Mouse (Mus musculus) megakaryocyte, embryonic 14.5 days (primary cell): Measurements from ENCODE around the gene Rpl13.

Experiments
- FLI1 ChIP-seq: IDR thresholded peaks from 2 replicates; pipeline ENCODE4 v1.6.1; 2012; ENCODE audit warnings: low read length, inconsistent platforms, mixed read lengths
- GATA1 ChIP-seq: IDR thresholded peaks from 3 replicates; pipeline ENCODE4 v1.6.1; 2012; ENCODE audit warnings: mixed read lengths, low read length, inconsistent platforms, borderline replicate concordance

GRCm38 (mm10) chr8:123137645-123138077 is 35.5 kb downstream of the Rpl13 start:
- TF ChIP-seq FLI1 (no peak), GATA1 (no peak)
